Mouse (Mus musculus): ENCODE measurements around the gene Ccdc188.

DNA sequence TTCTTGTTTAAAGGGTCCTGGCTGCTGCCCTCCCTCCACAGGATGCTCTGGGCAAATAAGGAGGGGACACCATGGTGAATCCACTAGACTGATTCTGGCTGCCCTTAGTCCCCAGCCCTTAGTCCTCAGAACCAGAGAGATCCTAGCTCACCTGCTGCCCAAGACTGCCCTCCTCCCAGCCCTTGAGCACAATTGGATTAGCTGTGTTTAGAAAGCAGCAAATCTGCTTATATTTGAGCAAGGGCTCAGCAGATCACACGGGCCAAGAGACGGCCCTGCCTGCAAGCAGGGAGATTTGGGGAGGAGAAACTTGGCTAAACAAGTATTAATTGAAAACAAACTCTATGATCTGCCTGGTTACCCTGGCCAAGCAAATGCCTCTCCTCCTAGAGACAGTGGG is 38.1 kb upstream of the Ccdc188 start:
- TF ChIP-seq ZNF384 (IDR thresholded peaks at IDR 0.05; ENCODE audit: low read depth, low read length) (no peak), MAFK (IDR thresholded peaks at IDR 0.05; ENCODE audit: insufficient read depth, low read depth, low read length) (no peak), CHD2 (IDR thresholded peaks at IDR 0.05; ENCODE audit: low read depth, low read length) (no peak), HCFC1 (IDR thresholded peaks at IDR 0.05; ENCODE audit: borderline replicate concordance, insufficient read depth, low read length) (no peak), ZC3H11A (IDR thresholded peaks at IDR 0.05; ENCODE audit: borderline replicate concordance, low read depth, low read length) (no peak)
